Mouse (Mus musculus): ENCODE measurements around the gene Cryl1. TPM values are rescaled to one million over a fixed set of nuclear protein-coding genes. Genes with fewer than 3 reads are reported as not detected.
A peak's percentile ranks its signal among the peaks of the same experiment; 100 is the strongest.

Gene Cryl1
- polyA plus RNA-seq, 1 experiment from 2014 or later, result 27.4 TPM

DNA sequence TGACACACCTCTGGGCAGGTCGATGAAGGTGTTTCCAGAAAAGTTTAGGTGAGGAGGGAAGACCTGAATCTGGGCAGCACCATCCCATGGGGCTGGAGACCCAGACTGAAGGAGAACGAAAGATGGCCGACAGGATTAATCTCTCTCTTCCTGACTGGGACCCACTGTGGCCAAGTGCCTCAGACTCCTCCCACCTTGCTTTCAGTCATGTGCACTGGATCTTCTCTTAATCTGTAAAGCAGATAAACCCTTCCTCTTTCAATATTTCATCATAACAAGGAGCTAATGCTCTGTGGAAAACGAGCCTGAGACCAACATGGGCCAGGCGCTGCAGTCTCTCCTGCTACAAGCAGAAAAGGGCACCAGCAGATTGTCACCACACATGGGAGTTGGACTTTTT is 31.6 kb downstream of the Cryl1 start:
- Histone ChIP-seq H3K9me3 (no peaks in the 10 kb centered on the region), H3K27me3 (no peaks in the 10 kb centered on the region), H3K36me3 (no peaks in the 10 kb centered on the region), H3K4me1 (no peaks in the 10 kb centered on the region), H3K4me3 (no peak overlapping the region), H3K27ac (no peak overlapping the region), H3K9ac (no peak overlapping the region), H3K4me2 (no peak overlapping the region)
- ATAC-seq (ENCODE audit: borderline replicate concordance, extremely low read depth, low FRiP score, low TSS enrichment), result no peak
- 58% methylated on average over 5 of the region's 5 CpGs for WGBS

DNA sequence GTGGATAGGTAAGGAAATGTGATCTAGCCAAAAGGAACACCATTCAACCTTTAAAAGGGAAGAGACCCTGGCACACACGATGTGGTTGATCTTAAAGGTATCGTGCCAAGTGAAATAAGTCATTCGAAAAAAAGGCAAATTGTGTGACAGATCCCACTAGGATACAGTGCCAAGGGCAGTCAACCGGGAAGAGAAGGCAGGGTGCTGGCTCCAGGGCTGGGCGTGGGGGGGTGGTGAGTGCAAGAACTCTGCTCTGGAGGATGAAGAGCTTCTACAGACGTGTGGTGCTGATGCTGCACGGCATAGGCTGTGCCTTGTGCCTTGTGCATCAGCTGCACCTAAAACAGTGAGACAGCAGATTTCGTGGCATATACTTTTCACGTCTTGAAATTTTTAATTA is 33.0 kb downstream of the Cryl1 start:
- Histone ChIP-seq H3K27ac (no peak overlapping the region), H3K36me3 (no peaks in the 10 kb centered on the region), H3K4me3 (no peak overlapping the region), H3K4me1 (no peaks in the 10 kb centered on the region), H3K27me3 (no peaks in the 10 kb centered on the region), H3K9ac (no peak overlapping the region), H3K9me3 (no peaks in the 10 kb centered on the region), H3K4me2 (no peak overlapping the region)
- ATAC-seq (ENCODE audit: borderline replicate concordance, extremely low read depth, low FRiP score, low TSS enrichment), result no peak
- WGBS, result 77% methylated on average over 9 of the region's 9 CpGs

DNA sequence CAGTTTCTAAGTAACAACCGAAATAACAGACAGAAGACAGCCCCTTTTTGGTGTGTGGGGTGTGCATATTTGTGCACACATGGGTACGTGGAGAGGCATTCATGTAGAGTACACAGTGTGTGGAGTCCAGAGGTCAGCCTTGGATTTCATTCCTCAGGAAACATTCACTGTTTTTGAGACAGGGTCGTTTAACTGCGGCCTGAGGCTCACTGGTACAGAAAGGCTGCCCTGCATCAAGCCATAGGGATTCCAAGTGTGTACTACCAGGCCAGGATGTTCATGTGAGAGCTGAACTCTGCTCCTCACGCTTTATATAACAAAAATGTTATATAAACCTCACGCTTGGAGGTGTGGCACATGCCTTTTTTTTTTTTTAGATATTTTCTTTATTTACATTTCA is 34.5 kb downstream of the Cryl1 start:
- H3K4me1 ChIP-seq, result no peaks in the 10 kb centered on the region
- no peaks in the 10 kb centered on the region for H3K9me3 ChIP-seq
- no peak overlapping the region for H3K27ac ChIP-seq
- no peak for ATAC-seq (ENCODE audit: borderline replicate concordance, extremely low read depth, low FRiP score, low TSS enrichment)
- no peaks in the 10 kb centered on the region for H3K27me3 ChIP-seq
- no peak overlapping the region for H3K4me3 ChIP-seq
- H3K36me3 ChIP-seq, result no peaks in the 10 kb centered on the region
- no peak overlapping the region for H3K4me2 ChIP-seq
- 77% methylated on average over 6 of the region's 6 CpGs for WGBS
- no peak overlapping the region for H3K9ac ChIP-seq

DNA sequence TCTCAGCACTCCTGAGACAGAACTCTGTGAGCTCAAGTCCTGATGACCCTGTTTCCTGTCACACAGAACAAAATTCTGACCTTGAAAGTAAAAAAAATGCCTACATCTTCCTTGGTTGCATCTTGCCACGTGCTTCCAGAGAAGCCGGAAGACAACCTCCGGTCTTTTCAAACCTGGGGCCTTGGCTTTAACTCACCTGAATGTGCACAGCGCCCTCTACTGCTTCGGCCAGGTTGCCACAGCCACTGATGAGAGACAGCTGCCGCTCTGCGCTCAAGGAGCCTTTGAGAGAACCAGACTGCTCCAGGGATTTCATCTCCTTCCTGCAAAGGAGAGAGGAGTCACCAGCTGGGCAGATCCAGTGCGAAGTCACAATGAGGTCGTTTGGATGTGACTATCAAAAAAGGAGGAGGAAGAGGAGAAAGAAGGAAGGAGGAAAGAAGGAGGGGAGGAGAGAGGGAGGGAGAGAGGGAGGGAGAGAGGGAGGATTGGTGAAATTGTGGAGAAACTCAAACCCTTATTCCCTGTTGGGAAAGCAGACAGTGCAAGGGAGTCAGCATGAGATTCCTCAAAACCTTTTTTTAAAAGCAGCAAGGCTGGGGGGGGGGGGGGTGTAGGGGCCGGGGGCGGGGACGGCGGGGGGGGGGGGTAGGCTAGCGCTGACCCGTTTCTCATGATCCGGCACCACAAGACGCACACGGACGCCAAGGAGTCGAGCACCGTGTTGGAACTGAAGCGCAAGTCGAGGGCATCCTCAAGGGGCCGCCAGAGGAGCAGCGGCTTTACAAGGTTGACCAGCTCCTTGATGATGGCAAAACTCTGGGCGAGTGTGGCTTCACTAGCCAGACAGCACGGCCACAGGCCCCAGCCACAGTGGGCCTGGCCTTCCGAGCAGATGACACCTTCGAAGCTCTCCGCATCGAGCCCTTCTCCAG is 35.3 kb downstream of the Cryl1 start:
- H3K9me3 ChIP-seq, result no peaks in the 10 kb centered on the region
- H3K9ac ChIP-seq, result no peak overlapping the region
- no peaks in the 10 kb centered on the region for H3K36me3 ChIP-seq
- H3K27me3 ChIP-seq, result no peaks in the 10 kb centered on the region
- 15% methylated on average over 27 of the region's 31 CpGs for WGBS
- no peak for ATAC-seq (ENCODE audit: borderline replicate concordance, extremely low read depth, low FRiP score, low TSS enrichment)
- no peaks in the 10 kb centered on the region for H3K4me1 ChIP-seq
- H3K4me3 ChIP-seq, result no peak overlapping the region
- no peak overlapping the region; the same call in 1 of the 2 replicates for H3K4me2 ChIP-seq
- no peak overlapping the region for H3K27ac ChIP-seq

DNA sequence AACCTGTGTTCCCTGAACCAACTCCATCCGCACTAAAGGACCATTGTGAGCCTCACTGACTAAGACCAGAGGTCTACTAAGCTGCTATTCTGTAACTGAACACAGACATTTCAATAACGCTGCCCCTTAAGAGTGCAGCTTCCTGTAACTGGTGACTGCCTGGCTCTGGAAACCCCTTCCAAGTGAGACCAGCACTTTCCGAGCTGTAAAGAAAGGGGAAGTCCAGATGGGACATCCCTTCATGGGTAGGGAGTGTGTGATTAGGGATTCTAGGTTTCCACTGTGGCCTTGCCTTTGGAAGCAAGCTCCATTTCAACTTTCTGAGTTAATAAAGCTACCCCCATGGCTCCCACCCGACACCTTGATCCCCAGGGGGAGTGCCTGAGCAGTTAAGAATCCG is 41.3 kb downstream of the Cryl1 start:
- H3K27ac ChIP-seq, result no peak overlapping the region
- no peaks in the 10 kb centered on the region for H3K27me3 ChIP-seq
- 63% methylated on average over 5 of the region's 5 CpGs for WGBS
- H3K36me3 ChIP-seq, result no peaks in the 10 kb centered on the region
- H3K9me3 ChIP-seq, result no peaks in the 10 kb centered on the region
- no peak overlapping the region for H3K4me3 ChIP-seq
- ATAC-seq (ENCODE audit: borderline replicate concordance, extremely low read depth, low FRiP score, low TSS enrichment), result no peak
- H3K4me1 ChIP-seq, result no peaks in the 10 kb centered on the region
- H3K9ac ChIP-seq, result no peak overlapping the region
- H3K4me2 ChIP-seq, result no peak overlapping the region

DNA sequence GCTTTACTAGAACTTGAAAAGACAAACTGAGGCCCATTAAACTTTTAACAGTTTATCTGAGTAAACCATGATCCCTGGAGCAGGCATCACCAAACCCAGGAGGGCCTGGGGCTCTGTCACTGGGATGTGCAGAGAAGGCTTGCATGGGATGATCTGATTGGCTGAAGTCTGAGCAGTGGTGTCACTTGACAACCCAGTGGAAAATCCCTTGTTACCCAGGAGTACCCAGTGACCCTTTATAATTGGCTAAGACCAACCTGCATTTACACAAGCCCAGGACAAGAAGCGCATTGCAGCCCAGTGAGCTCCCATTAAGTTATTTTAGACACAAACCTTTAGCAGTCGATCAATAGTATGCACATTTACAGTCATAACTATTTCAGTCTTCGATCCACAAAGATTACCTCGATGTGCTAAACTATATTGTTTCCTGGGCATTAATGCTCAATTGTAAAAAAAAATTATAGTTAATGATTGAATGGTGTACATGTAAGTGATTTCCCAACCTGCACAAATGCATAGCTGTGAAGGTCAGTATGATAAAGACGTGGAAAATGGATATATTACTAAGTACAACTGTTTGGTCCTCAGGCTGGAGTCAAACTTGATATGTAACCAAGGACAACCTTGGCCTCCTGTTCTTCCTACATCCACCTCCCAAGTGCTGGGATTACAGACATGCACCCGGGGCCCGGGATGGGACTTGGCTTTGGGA is 46.7 kb downstream of the Cryl1 start:
- WGBS, result 90% methylated on average over 7 of the region's 7 CpGs
- Histone ChIP-seq H3K27ac (no peak overlapping the region), H3K27me3 (no peaks in the 10 kb centered on the region)

DNA sequence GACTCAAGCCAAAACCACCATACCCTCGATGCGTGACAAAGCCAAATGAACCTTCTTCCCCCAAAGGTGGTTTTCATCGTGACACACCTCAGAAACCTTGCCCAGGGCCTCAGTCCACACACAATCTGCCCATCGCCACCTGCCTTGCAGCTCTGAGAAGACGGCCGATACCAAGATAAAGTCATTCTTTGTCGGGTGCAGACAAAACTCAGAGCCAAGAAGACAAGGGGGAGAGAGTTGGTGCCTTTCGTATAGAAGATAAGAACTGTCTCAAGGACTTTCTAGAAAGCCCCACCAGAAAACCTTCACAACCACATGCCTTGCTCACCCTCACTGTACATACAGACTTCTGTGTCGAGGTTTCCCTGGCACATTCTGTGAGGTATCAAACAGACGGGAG is 48.4 kb downstream of the Cryl1 start:
- 55% methylated on average over 10 of the region's 10 CpGs for WGBS
- H3K36me3 ChIP-seq, result no peaks in the 10 kb centered on the region
- no peak overlapping the region for H3K27ac ChIP-seq
- H3K9me3 ChIP-seq, result no peaks in the 10 kb centered on the region
- no peak for ATAC-seq (ENCODE audit: borderline replicate concordance, extremely low read depth, low FRiP score, low TSS enrichment)
- H3K4me3 ChIP-seq, result no peak overlapping the region
- H3K27me3 ChIP-seq, result no peaks in the 10 kb centered on the region
- no peak overlapping the region for H3K4me2 ChIP-seq
- no peak overlapping the region for H3K9ac ChIP-seq
- H3K4me1 ChIP-seq, result no peaks in the 10 kb centered on the region

More for the DNA sequence above, 46.7 kb downstream of the Cryl1 start:
- Histone ChIP-seq H3K9ac (no peak overlapping the region), H3K4me3 (no peak overlapping the region), H3K9me3 (no peaks in the 10 kb centered on the region), H3K4me2 (no peak overlapping the region), H3K4me1 (no peaks in the 10 kb centered on the region), H3K36me3 (no peaks in the 10 kb centered on the region)
- no peak for ATAC-seq (ENCODE audit: borderline replicate concordance, extremely low read depth, low FRiP score, low TSS enrichment)

DNA sequence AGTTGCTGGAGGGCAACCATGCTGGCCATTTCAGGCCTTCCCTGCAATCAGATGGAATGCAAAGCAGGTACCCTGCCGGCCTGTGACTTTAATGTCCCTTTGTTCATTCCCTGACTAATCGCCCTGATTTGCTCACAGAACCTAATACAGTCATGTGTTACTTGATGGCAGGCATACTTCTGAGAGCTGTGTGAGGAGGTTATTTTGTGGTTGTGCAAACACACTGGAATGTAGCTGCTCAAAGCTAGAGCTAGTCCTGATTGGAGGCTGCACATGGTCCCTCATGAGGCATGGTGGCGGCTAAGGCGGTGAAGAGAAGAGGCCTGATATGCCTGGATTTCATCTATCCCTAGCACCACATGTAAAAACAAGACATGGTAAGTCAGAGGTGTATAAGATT is 50.2 kb downstream of the Cryl1 start:
- H3K9ac ChIP-seq, result no peak overlapping the region
- no peaks in the 10 kb centered on the region for H3K4me1 ChIP-seq
- 55% methylated on average over 4 of the region's 4 CpGs for WGBS
- no peaks in the 10 kb centered on the region for H3K36me3 ChIP-seq
- no peak for ATAC-seq (ENCODE audit: borderline replicate concordance, extremely low read depth, low FRiP score, low TSS enrichment)
- no peak overlapping the region for H3K4me3 ChIP-seq
- no peak overlapping the region for H3K4me2 ChIP-seq
- H3K27me3 ChIP-seq, result no peaks in the 10 kb centered on the region
- no peaks in the 10 kb centered on the region for H3K9me3 ChIP-seq
- no peak overlapping the region for H3K27ac ChIP-seq

DNA sequence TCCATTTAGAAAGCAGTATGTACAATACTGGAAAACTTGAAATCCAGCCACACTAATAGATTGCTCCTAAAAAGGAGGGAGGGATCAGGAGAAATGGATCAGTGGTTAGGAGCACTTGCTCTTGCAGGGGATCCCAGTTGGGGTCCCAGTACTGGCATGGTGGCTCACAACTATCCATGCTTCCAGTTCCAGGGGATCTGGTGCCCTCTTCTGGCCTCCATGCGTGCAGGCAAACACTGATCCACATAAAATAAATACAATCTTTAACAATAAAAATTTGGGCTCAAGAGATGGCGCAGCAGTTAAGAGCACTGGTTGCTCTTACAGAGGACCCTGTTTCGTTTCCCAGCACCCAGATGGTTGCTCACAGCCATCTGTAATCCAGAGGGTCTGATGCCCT is 52.2 kb downstream of the Cryl1 start:
- H3K4me3 ChIP-seq, result no peak overlapping the region
- no peak overlapping the region for H3K9ac ChIP-seq
- no peak overlapping the region for H3K27ac ChIP-seq
- no peaks in the 10 kb centered on the region for H3K36me3 ChIP-seq
- H3K4me2 ChIP-seq, result no peak overlapping the region
- no peaks in the 10 kb centered on the region for H3K4me1 ChIP-seq
- H3K27me3 ChIP-seq, result no peaks in the 10 kb centered on the region
- no peaks in the 10 kb centered on the region for H3K9me3 ChIP-seq
- ATAC-seq (ENCODE audit: borderline replicate concordance, extremely low read depth, low FRiP score, low TSS enrichment), result no peak
- 89% methylated on average over 3 of the region's 3 CpGs for WGBS

DNA sequence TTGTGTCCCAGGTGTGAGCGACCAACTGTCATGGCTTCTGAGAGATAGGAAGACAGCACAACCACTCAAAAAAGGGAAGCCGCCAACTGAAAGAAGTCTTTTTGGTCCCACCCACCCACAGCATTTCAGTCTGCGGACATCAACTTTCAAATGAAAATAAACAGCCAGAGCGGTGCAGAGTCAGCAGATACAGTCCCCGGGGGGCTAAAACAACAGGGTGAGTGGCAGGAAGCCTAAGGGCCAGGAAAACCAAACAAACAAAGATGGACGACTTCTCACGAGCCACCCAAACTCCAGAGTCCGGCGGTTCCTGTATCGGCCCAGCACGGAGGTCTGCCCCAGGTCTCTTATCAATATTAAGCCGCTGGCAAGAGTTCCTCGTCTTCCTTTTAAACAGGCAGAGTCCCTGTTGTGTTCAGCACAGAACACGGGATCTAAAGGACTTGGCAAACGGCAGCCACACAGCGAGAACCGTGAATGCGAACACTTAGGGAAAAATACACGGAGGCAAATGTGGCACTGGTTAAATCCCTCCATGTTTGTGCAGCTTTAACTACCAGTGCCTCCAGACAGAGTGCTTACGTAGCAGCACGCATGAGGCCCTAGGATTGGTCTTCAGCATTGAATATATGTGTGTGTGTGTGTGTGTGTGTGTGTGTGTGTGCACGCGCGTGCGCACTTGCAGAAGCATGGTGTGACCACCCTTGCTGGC is 53.4 kb downstream of the Cryl1 start:
- ATAC-seq (ENCODE audit: borderline replicate concordance, extremely low read depth, low FRiP score, low TSS enrichment), result peak; percentile 70; the same call in 1 of the 2 replicates
- H3K27me3 ChIP-seq, result no peaks in the 10 kb centered on the region

DNA sequence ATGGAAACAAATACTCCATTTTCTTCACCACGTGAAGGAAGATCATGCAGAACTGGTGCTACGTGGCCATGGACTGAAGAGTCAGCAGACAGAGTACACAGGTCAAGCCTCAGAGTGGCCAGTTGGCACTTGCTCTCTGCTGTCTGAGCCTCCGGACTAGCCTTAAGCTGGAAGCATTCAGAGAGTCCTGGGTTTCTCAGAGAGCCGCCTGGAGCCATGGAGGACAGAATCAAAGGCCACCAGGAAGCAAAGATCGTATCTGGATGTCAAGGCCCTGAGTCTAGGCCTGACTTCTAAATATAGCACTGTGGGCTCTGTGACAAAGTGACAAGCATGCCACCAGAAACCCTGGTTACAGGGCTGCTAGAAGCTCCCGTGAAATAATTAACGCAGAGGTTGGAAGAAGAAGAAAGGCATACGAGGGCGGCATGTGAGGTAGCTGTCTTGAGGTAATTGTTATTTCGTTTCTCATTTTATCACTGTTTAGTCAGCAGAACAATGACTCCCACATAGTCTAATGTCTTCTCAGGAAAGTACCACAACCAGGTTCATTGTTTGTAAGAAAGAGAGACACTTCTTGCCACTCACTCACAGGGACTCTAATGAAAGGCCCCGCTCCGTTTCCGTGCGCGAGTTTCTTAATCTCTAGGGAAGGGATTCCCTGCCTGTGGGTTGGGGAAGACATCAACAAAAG is 55.1 kb downstream of the Cryl1 start:
- H3K4me2 ChIP-seq, result no peak overlapping the region
- 0 out of 2 replicates have a peak, but pooled peaks cover 4% of the 10 kb centered on the region for H3K4me1 ChIP-seq
- 64% methylated on average over 15 of the region's 15 CpGs for WGBS
- H3K27me3 ChIP-seq, result no peaks in the 10 kb centered on the region
- H3K36me3 ChIP-seq, result no peaks in the 10 kb centered on the region
- no peaks in the 10 kb centered on the region for H3K9me3 ChIP-seq
- no peak overlapping the region for H3K4me3 ChIP-seq
- no peak overlapping the region for H3K9ac ChIP-seq
- no peak overlapping the region for H3K27ac ChIP-seq
- no peak for ATAC-seq (ENCODE audit: borderline replicate concordance, extremely low read depth, low FRiP score, low TSS enrichment)

More for the DNA sequence above, 53.4 kb downstream of the Cryl1 start:
- Histone ChIP-seq H3K4me3 (peak overlapping the region; percentile 35), H3K9me3 (no peaks in the 10 kb centered on the region), H3K36me3 (no peaks in the 10 kb centered on the region), H3K4me1 (no peaks in the 10 kb centered on the region), H3K4me2 (peak overlapping the region; percentile 57), H3K27ac (no peak overlapping the region; the same call in 1 of the 2 replicates), H3K9ac (peak overlapping the region; percentile 22; the same call in 1 of the 2 replicates)
- 22% methylated on average over 25 of the region's 25 CpGs for WGBS
